Mouse (Mus musculus) stomach, embryonic 16.5 days (tissue): ENCODE data around the gene Ndufb3. TPM values are rescaled to one million over a fixed set of nuclear protein-coding genes. Genes with fewer than 3 reads are reported as not detected.

Experiments used
- ATAC-seq: fragments of 200-750 bp; cut with Nextera tagmentation; 2 replicates; pipeline ENCODE4 v1.8.0; 2017; ENCODE audit warnings: moderate number of reproducible peaks, moderate TSS enrichment; ENCODE audit not compliant: insufficient read depth, low FRiP score
- H3K27ac ChIP-seq: fragments of 300-500 bp; sonication (generic); 2 replicates; pipeline ENCODE4 v1.5.1; 2014; ENCODE audit warnings: low read length
- H3K27me3 ChIP-seq: fragments of 300-500 bp; sonication (generic); 2 replicates; pipeline ENCODE4 v1.6.1; 2014; ENCODE audit warnings: low read length, control low read depth, mixed read lengths; ENCODE audit not compliant: control insufficient read depth, insufficient read depth
- H3K36me3 ChIP-seq: fragments of 300-500 bp; sonication (generic); 2 replicates; pipeline ENCODE4 v1.6.1; 2014; ENCODE audit warnings: low read length; ENCODE audit not compliant: control insufficient read depth, insufficient read depth
- H3K4me1 ChIP-seq: fragments of 300-500 bp; sonication (generic); 2 replicates; pipeline ENCODE4 v1.6.1; 2014; ENCODE audit warnings: low read length, control low read depth, mixed read lengths; ENCODE audit not compliant: control insufficient read depth, insufficient read depth
- H3K4me2 ChIP-seq: fragments of 300-500 bp; sonication (generic); 2 replicates; pipeline ENCODE4 v1.6.1; 2014; ENCODE audit warnings: low read depth, low read length, mixed read lengths
- H3K4me3 ChIP-seq: fragments of 300-500 bp; sonication (generic); replicated peaks from 2 replicates; pipeline ENCODE4 v1.5.1; 2014; ENCODE audit warnings: mild to moderate bottlenecking, low read length
- H3K9ac ChIP-seq: fragments of 300-500 bp; sonication (generic); 2 replicates; pipeline ENCODE4 v1.6.1; 2014; ENCODE audit warnings: low read length
- H3K9me3 ChIP-seq: fragments of 300-500 bp; sonication (generic); replicated peaks from 2 replicates; pipeline ENCODE4 v1.6.1; 2016; ENCODE audit warnings: low read length, control low read depth; ENCODE audit not compliant: control insufficient read depth
- WGBS: fragments of 180-500 bp; shearing (Covaris S2); extraction: QIAGEN DNeasy Blood & Tissue Kit; methylation state at CpG from one replicate; pipeline ENCODE4 v1.1.7; 2014; 5-methylcytosine and 5-hydroxymethylcytosine counted together
- polyA plus RNA-seq: library from polyadenylated mRNA; unstranded; fragments of >200 nt; fragmentation: Nextera tagmentation; extraction: Ambion mirVana; gene quantifications from 2 replicates; pipeline ENCODE4 v1.2.1, GENCODE M21; 2015

Ndufb3 gene
- polyA plus RNA-seq, 1 experiment from 2014 or later = 187 TPM

- H3K4me1 ChIP-seq = peaks cover 8% of the 10 kb centered on the region; the same call in 1 of the 2 replicates
- 58% methylated on average over 6 of the region's 6 CpGs for WGBS
- H3K9me3 ChIP-seq = no peaks in the 10 kb centered on the region
- H3K36me3 ChIP-seq = no peaks in the 10 kb centered on the region
- no peak overlapping the region for H3K4me2 ChIP-seq
- H3K9ac ChIP-seq = no peak overlapping the region
- no peak for ATAC-seq
- H3K4me3 ChIP-seq = no peak overlapping the region
- H3K27ac ChIP-seq = no peak overlapping the region
- no peaks in the 10 kb centered on the region for H3K27me3 ChIP-seq
Measured at GRCm38 (mm10) chr1:58613786-58614185, 27.6 kb downstream of the Ndufb3 start.

DNA sequence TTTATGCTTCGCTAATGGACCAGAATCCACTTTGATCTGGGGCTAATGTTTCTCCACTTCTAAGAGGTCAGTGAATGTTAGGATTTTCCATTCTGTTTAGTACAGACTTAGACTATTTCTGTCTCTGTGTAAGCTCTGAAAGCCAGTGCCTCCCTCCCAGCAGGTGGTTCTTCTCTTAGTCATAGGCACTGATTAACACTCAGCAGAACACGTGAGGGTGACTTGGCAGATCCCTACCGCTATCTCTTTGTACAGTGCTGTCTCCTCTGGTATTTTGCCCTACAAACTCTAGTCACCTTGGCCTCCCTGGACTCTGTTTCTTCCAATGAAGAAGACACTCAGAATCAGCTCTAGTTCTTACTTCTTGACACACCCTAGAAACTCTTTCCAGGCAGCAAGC is 28.2 kb downstream of the Ndufb3 start:
- H3K27ac ChIP-seq = peak overlapping the region; percentile 21; the same call in 1 of the 2 replicates
- H3K9me3 ChIP-seq = no peaks in the 10 kb centered on the region
- no peaks in the 10 kb centered on the region for H3K36me3 ChIP-seq
- H3K27me3 ChIP-seq = no peaks in the 10 kb centered on the region
- 34% methylated on average over 3 of the region's 3 CpGs for WGBS
- ATAC-seq = peak; percentile 83
- no peak overlapping the region for H3K4me3 ChIP-seq
- no peak overlapping the region for H3K4me2 ChIP-seq
- peaks cover 8% of the 10 kb centered on the region; the same call in 1 of the 2 replicates for H3K4me1 ChIP-seq
- H3K9ac ChIP-seq = no peak overlapping the region

DNA sequence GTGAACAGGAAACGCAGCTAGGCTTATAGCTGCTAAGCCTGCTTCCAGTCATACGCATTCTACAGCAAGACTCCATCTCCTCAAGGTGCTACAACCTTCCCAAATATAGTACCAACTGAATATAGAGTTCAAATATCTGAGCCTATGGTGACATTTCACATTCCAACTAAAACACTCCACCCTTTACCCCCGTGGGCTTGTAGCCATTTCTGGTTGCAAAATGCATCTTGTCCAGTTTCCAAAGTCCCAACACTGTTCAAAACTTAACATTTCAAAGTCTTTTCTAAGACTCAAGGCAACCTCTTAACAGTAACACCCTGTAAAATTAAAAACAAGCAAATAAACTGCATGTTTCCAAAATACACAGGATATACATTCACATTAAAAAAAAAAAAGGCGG is 29.0 kb downstream of the Ndufb3 start:
- H3K4me1 ChIP-seq = peaks cover 8% of the 10 kb centered on the region; the same call in 1 of the 2 replicates
- H3K9me3 ChIP-seq = no peaks in the 10 kb centered on the region
- H3K36me3 ChIP-seq = no peaks in the 10 kb centered on the region
- no peak overlapping the region for H3K27ac ChIP-seq
- no peak for ATAC-seq
- H3K4me2 ChIP-seq = no peak overlapping the region
- H3K9ac ChIP-seq = no peak overlapping the region
- no peaks in the 10 kb centered on the region for H3K27me3 ChIP-seq
- H3K4me3 ChIP-seq = no peak overlapping the region
- 84% methylated on average over 4 of the region's 4 CpGs for WGBS

DNA sequence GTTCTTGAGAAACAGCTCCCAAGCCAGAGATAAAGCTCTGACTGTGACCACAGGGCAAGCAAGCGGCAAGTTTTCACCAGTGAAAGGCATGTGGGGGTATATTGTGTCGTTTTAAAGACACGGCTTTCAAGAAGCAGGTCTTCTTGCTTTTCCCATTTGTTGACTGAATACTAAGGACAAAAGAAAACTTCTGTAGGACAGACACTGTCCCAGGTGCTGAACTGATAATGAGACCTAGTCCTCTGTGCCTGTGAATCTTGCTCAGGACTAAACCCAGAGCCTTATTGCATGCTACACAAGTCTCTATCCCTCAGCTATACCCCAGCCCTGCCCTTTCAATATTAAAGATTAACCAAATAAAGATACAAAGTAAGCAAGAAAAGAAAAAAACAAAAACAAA is 30.0 kb downstream of the Ndufb3 start:
- 54% methylated on average over 3 of the region's 3 CpGs for WGBS
- H3K36me3 ChIP-seq = no peaks in the 10 kb centered on the region
- no peak overlapping the region for H3K4me3 ChIP-seq
- no peaks in the 10 kb centered on the region for H3K9me3 ChIP-seq
- no peaks in the 10 kb centered on the region for H3K27me3 ChIP-seq
- ATAC-seq = no peak
- no peak overlapping the region for H3K9ac ChIP-seq
- no peak overlapping the region for H3K27ac ChIP-seq
- H3K4me1 ChIP-seq = peaks cover 8% of the 10 kb centered on the region; the same call in 1 of the 2 replicates
- H3K4me2 ChIP-seq = no peak overlapping the region

DNA sequence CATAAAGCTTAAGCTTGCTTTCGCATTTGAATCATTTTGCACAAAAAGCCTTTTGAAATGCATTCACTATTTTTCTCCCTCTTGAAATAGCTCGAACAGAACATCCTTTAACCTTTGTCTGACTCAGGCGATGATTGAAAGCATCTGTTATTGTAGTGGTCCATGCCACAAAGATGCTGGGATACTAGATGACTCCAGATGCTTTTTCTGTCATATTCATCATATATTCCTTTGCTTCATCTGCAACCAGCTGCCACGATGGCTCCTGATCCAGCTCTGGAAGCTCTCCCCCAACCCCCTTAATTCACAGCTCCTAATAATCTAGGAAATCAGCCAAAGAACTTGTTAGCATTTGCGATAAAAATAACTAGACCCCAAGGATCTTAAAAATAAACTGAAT is 30.9 kb downstream of the Ndufb3 start:
- H3K27me3 ChIP-seq = no peaks in the 10 kb centered on the region
- no peak overlapping the region for H3K27ac ChIP-seq
- 49% methylated on average over 5 of the region's 5 CpGs for whole genome bisulfite sequencing
- H3K36me3 ChIP-seq = no peaks in the 10 kb centered on the region
- H3K4me1 ChIP-seq = peaks cover 8% of the 10 kb centered on the region; the same call in 1 of the 2 replicates
- H3K9me3 ChIP-seq = no peaks in the 10 kb centered on the region
- no peak overlapping the region for H3K9ac ChIP-seq
- no peak for ATAC-seq
- no peak overlapping the region for H3K4me3 ChIP-seq
- H3K4me2 ChIP-seq = no peak overlapping the region

- 65% methylated on average over 6 of the region's 6 CpGs for WGBS
- no peak overlapping the region for H3K27ac ChIP-seq
- peaks cover 8% of the 10 kb centered on the region; the same call in 1 of the 2 replicates for H3K4me1 ChIP-seq
- H3K4me2 ChIP-seq = no peak overlapping the region
- H3K9ac ChIP-seq = no peak overlapping the region
- H3K4me3 ChIP-seq = no peak overlapping the region
- H3K9me3 ChIP-seq = no peaks in the 10 kb centered on the region
- no peaks in the 10 kb centered on the region for H3K36me3 ChIP-seq
- H3K27me3 ChIP-seq = no peaks in the 10 kb centered on the region
- ATAC-seq = no peak
Measured at GRCm38 (mm10) chr1:58617978-58618668, 31.9 kb downstream of the Ndufb3 start.

GRCm38 (mm10) chr1:58618766-58619165 is 32.6 kb downstream of the Ndufb3 start:
- H3K27ac ChIP-seq = no peak overlapping the region
- H3K4me3 ChIP-seq = no peak overlapping the region
- H3K9me3 ChIP-seq = no peaks in the 10 kb centered on the region
- WGBS = 80% methylated on average over 2 of the region's 2 CpGs
- H3K9ac ChIP-seq = no peak overlapping the region
- ATAC-seq = no peak
- H3K4me2 ChIP-seq = no peak overlapping the region
- peaks cover 8% of the 10 kb centered on the region; the same call in 1 of the 2 replicates for H3K4me1 ChIP-seq
- H3K27me3 ChIP-seq = 0 out of 2 replicates have a peak, but pooled peaks cover under 1% of the 10 kb centered on the region
- no peaks in the 10 kb centered on the region for H3K36me3 ChIP-seq

- no peaks in the 10 kb centered on the region for H3K9me3 ChIP-seq
- 70% methylated on average over 3 of the region's 3 CpGs for WGBS
- no peak for ATAC-seq
- peaks cover 2% of the 10 kb centered on the region; the same call in 1 of the 2 replicates for H3K27me3 ChIP-seq
- no peak overlapping the region for H3K27ac ChIP-seq
- no peak overlapping the region for H3K4me2 ChIP-seq
- no peak overlapping the region for H3K9ac ChIP-seq
- H3K36me3 ChIP-seq = no peaks in the 10 kb centered on the region
- H3K4me1 ChIP-seq = 0 out of 2 replicates have a peak, but pooled peaks cover 4% of the 10 kb centered on the region
- H3K4me3 ChIP-seq = no peak overlapping the region
Measured at GRCm38 (mm10) chr1:58621251-58621650, 35.1 kb downstream of the Ndufb3 start.

DNA sequence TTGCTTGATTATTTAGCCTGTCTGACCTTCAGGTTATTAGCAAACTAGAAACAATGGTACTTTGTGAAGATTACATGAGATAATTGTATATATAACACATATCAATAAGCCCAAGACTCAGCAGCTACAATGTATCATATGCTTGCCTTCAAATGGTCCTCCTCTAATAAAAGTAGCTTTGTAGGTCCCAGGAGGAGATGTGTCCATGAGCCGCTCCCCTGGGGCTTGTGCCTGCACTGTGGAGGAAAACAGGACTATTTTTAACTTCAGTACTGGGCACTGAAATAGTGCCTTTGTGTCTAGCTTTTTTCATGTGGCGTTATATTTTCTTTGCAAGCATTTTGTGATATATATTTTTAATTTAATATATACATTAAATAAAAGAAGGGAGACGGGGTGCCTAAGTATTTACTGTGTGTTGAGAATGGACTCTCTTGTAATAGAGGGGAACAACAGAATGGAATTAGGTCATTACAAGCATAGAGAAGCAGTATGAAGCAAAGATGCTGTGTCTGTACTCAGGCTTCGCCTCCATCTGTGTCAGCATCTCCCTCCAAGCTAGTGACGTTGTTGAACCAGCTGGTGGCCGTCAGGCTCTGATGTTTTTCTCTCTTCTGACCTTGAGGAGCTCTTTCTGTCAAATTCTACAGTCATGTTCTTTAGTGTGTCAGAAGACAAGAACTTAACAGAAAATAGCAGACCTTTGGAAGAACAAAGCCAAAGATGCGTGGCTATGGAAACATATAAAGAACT is 36.0 kb downstream of the Ndufb3 start:
- Histone ChIP-seq H3K27me3 (peaks cover 2% of the 10 kb centered on the region; the same call in 1 of the 2 replicates), H3K9me3 (no peaks in the 10 kb centered on the region), H3K27ac (no peak overlapping the region), H3K9ac (no peak overlapping the region), H3K4me3 (no peak overlapping the region), H3K36me3 (no peaks in the 10 kb centered on the region), H3K4me1 (0 out of 2 replicates have a peak, but pooled peaks cover 4% of the 10 kb centered on the region), H3K4me2 (no peak overlapping the region)
- ATAC-seq = no peak; the same call in 1 of the 2 replicates
- 49% methylated on average over 7 of the region's 7 CpGs for WGBS
